Mouse (Mus musculus): ENCODE results near the gene 4933427D14Rik. TPM values are rescaled to one million over a fixed set of nuclear protein-coding genes. Genes with fewer than 3 reads are reported as not detected.

4933427D14Rik gene
- total RNA-seq, 2 experiments from 2014 or later = 7.2 to 10.4 TPM

- ATAC-seq (replicated peaks; ENCODE audit: poor library complexity, severe bottlenecking) = no peak
Measured at GRCm38 (mm10) chr11:72151120-72151519, 56.1 kb downstream of the 4933427D14Rik start.

GRCm38 (mm10) chr11:72147910-72148309 is 59.3 kb downstream of the 4933427D14Rik start:
- no peak for ATAC-seq (replicated peaks; ENCODE audit: poor library complexity, severe bottlenecking)

GRCm38 (mm10) chr11:72145877-72146248 is 61.4 kb downstream of the 4933427D14Rik start:
- ATAC-seq (replicated peaks; ENCODE audit: poor library complexity, severe bottlenecking) = no peak

GRCm38 (mm10) chr11:72145182-72145876 is 61.9 kb downstream of the 4933427D14Rik start:
- peak; percentile 46; the same call in 1 of the 2 replicates for ATAC-seq (replicated peaks; ENCODE audit: poor library complexity, severe bottlenecking)

- no peak for ATAC-seq (replicated peaks; ENCODE audit: poor library complexity, severe bottlenecking)
Measured at GRCm38 (mm10) chr11:72142889-72143288, 64.4 kb downstream of the 4933427D14Rik start.

GRCm38 (mm10) chr11:72140198-72140597 is 67.1 kb downstream of the 4933427D14Rik start:
- no peak for ATAC-seq (replicated peaks; ENCODE audit: poor library complexity, severe bottlenecking)

GRCm38 (mm10) chr11:72136231-72136982 is 70.9 kb downstream of the 4933427D14Rik start:
- no peak for ATAC-seq (replicated peaks; ENCODE audit: poor library complexity, severe bottlenecking)

GRCm38 (mm10) chr11:72135383-72136158 is 71.7 kb downstream of the 4933427D14Rik start, which contains the start of gene Pitpnm3:
TSS of gene Pitpnm3 (minus strand) at chr11:72135778.
- ATAC-seq (replicated peaks; ENCODE audit: poor library complexity, severe bottlenecking) = peak; percentile 17; the same call in 1 of the 2 replicates

GRCm38 (mm10) chr11:72134536-72135382 is 72.5 kb downstream of the 4933427D14Rik start:
- no peak for ATAC-seq (replicated peaks; ENCODE audit: poor library complexity, severe bottlenecking)

- no peak for ATAC-seq (replicated peaks; ENCODE audit: poor library complexity, severe bottlenecking)
Measured at GRCm38 (mm10) chr11:72133075-72133474, 74.2 kb downstream of the 4933427D14Rik start.

GRCm38 (mm10) chr11:72132266-72132665 is 75.0 kb downstream of the 4933427D14Rik start:
- ATAC-seq (replicated peaks; ENCODE audit: poor library complexity, severe bottlenecking) = no peak

GRCm38 (mm10) chr11:72131697-72132096 is 75.6 kb downstream of the 4933427D14Rik start:
- no peak for ATAC-seq (replicated peaks; ENCODE audit: poor library complexity, severe bottlenecking)

GRCm38 (mm10) chr11:72130905-72131304 is 76.4 kb downstream of the 4933427D14Rik start:
- ATAC-seq (replicated peaks; ENCODE audit: poor library complexity, severe bottlenecking) = no peak

GRCm38 (mm10) chr11:72130472-72130871 is 76.8 kb downstream of the 4933427D14Rik start:
- ATAC-seq (replicated peaks; ENCODE audit: poor library complexity, severe bottlenecking) = no peak

GRCm38 (mm10) chr11:72130021-72130420 is 77.2 kb downstream of the 4933427D14Rik start:
- 0 out of 2 replicates have a peak, but pooled peaks have one; percentile 11 for ATAC-seq (replicated peaks; ENCODE audit: poor library complexity, severe bottlenecking)

- no peak for ATAC-seq (replicated peaks; ENCODE audit: poor library complexity, severe bottlenecking)
Measured at GRCm38 (mm10) chr11:72129032-72129894, 78.0 kb downstream of the 4933427D14Rik start.

GRCm38 (mm10) chr11:72127450-72128189 is 79.6 kb downstream of the 4933427D14Rik start:
- no peak for ATAC-seq (replicated peaks; ENCODE audit: poor library complexity, severe bottlenecking)

- no peak for ATAC-seq (replicated peaks; ENCODE audit: poor library complexity, severe bottlenecking)
Measured at GRCm38 (mm10) chr11:72125781-72126180, 81.5 kb downstream of the 4933427D14Rik start.

All from granulocyte monocyte progenitor cell, adult 5-6 weeks (primary cell).